Mouse (Mus musculus): ENCODE measurements around the gene Mpeg1. TPM values are rescaled to one million over a fixed set of nuclear protein-coding genes. Genes with fewer than 3 reads are reported as not detected.

The Mpeg1 gene
- polyA plus RNA-seq, 1 experiment from 2014 or later = 0.41 TPM

Other genes starting within 250 kb of the Mpeg1 start
- not detected in 2 replicates for gene Olfr1432, start 228.2 kb upstream of the Mpeg1 start, polyA plus RNA-seq (2015; fragmentation: Nextera tagmentation; extraction: Ambion mirVana)
- not detected in 2 replicates for gene Olfr262, start 219.1 kb upstream of the Mpeg1 start, polyA plus RNA-seq (2015; fragmentation: Nextera tagmentation; extraction: Ambion mirVana)
- gene Olfr235, start 199.7 kb upstream of the Mpeg1 start, polyA plus RNA-seq (2015; fragmentation: Nextera tagmentation; extraction: Ambion mirVana) = 0.19 TPM in 1 of 2 replicates, not detected in the other
- gene Olfr1434, start 180.9 kb upstream of the Mpeg1 start, polyA plus RNA-seq (2015; fragmentation: Nextera tagmentation; extraction: Ambion mirVana) = 0.47 TPM in 1 of 2 replicates, not detected in the other
- gene Olfr1436, start 161.6 kb upstream of the Mpeg1 start, polyA plus RNA-seq (2015; fragmentation: Nextera tagmentation; extraction: Ambion mirVana) = not detected in 2 replicates
- gene Olfr1437, start 135.7 kb upstream of the Mpeg1 start, polyA plus RNA-seq (2015; fragmentation: Nextera tagmentation; extraction: Ambion mirVana) = 0.07 TPM in 1 of 2 replicates, not detected in the other
- gene Olfr1438-ps1, start 124.9 kb upstream of the Mpeg1 start, polyA plus RNA-seq (2015; fragmentation: Nextera tagmentation; extraction: Ambion mirVana) = not detected in 2 replicates
- 0.19 TPM in 1 of 2 replicates, not detected in the other for gene Olfr1440, start 73.5 kb upstream of the Mpeg1 start, polyA plus RNA-seq (2015; fragmentation: Nextera tagmentation; extraction: Ambion mirVana)
- gene Olfr1441, start 43.3 kb upstream of the Mpeg1 start, polyA plus RNA-seq (2015; fragmentation: Nextera tagmentation; extraction: Ambion mirVana) = not detected in 2 replicates
- not detected in 2 replicates for gene Pfpl, start 32.9 kb upstream of the Mpeg1 start, polyA plus RNA-seq (2015; fragmentation: Nextera tagmentation; extraction: Ambion mirVana)
- 6.0 and 6.7 TPM in 2 replicates for gene Dtx4, start 40.7 kb downstream of the Mpeg1 start, polyA plus RNA-seq (2015; fragmentation: Nextera tagmentation; extraction: Ambion mirVana)
- 20.3 and 23.4 TPM in 2 replicates for gene Fam111a, start 85.0 kb downstream of the Mpeg1 start, polyA plus RNA-seq (2015; fragmentation: Nextera tagmentation; extraction: Ambion mirVana)
- 0.19 and 0.25 TPM in 2 replicates for gene Gm4952, start 139.2 kb downstream of the Mpeg1 start, polyA plus RNA-seq (2015; fragmentation: Nextera tagmentation; extraction: Ambion mirVana)
- gene Glyat, start 172.5 kb downstream of the Mpeg1 start, polyA plus RNA-seq (2015; fragmentation: Nextera tagmentation; extraction: Ambion mirVana) = not detected in 2 replicates
- gene Olfr1442, start 209.7 kb downstream of the Mpeg1 start, polyA plus RNA-seq (2015; fragmentation: Nextera tagmentation; extraction: Ambion mirVana) = not detected in 2 replicates
- not detected in 2 replicates for gene Olfr1443, start 217.3 kb downstream of the Mpeg1 start, polyA plus RNA-seq (2015; fragmentation: Nextera tagmentation; extraction: Ambion mirVana)
- gene Keg1, start 235.0 kb downstream of the Mpeg1 start, polyA plus RNA-seq (2015; fragmentation: Nextera tagmentation; extraction: Ambion mirVana) = not detected in 2 replicates